Mouse (Mus musculus) MN1 (cell line): ENCODE data around the gene Rnf225.
A peak's percentile ranks its signal among the peaks of the same experiment; 100 is the strongest.
"Not testable (repeated sequence)": the region's sequence is repeated elsewhere in the genome, so short reads cannot be mapped to it uniquely, and the experiment has no call there.

Experiments
- DNase-seq: peaks from one replicate; pipeline ENCODE4 v3.0.0-alpha.2; 2016; ENCODE audit warnings: low spot score

Rnf225 gene

DNA sequence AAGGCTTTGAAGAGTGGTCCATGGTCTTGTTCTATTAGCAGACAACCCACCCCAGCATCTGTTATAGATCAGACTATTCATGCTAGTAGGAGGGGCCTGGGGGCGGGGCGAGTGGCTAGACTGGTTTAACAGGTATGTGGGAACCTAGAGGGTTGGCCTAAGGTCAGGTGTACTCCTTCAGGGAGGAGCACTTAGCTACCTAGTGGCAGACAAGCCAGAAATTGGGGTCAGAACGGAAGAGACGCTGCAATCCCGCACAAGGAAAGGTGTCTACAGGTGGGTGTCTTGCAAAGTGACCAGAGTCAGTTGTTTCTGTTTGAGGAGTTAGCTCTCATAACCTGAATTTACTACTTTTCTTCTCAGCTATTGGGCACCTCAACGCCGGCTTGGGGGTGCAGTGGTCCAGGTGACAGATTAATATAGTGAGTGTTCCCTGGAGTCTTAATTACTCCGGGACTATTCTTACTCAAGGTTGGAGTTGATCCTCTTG lies at the start of gene Rnf225:
Rnf225 (plus strand) TSS at position 226 of the 490 bp plus-strand sequence.
- no peak for DNase-seq

GRCm38 (mm10) chr7:12880036-12880435 lies 47.2 kb upstream of the Rnf225 start:
- DNase-seq, result no peak

GRCm38 (mm10) chr7:12880497-12880896 lies 46.7 kb upstream of the Rnf225 start:
- DNase-seq, result not testable (repeated sequence)

DNA sequence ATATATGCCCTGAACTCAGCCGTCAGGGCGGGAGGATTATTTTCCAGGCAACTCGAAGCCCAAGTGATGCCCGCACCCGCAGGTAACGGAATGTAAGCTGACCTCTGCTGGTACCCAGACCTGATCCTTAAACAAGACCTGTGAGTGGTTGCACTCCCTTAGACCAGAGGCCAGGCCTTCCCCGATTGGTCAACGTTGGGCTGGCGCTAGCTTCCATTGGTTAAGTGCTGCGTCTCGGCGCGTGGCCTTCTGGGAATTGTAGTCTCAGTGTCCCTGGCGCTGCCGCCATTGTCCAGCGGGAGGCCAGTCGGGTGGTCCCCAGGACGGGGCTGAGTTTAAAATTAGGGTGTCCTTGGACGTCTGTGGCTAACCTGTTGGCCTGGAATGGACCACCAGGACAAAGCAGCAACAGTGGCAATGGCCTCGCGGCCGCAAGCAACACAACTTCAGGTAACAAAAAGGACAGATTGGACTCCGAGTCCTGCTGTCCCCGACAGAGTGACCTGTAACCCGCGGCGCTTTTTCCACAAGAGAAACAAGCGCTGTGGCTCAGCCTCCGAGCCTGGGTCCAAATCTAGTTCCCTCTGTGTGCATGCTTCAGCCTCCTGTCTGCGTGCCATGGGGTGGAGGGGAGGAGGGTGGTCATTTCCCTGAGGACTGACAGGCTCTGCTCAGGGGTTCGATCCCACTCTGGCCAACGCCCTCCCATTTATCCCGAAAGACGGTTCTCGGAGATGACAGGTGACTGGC lies 46.1 kb upstream of the Rnf225 start, which contains the start of gene Zfp128:
Zfp128 (plus strand) TSS at position 267 of the 750 bp plus-strand sequence.
- peak; percentile 95 for DNase-seq

- DNase-seq, result no peak
Observed at GRCm38 (mm10) chr7:12886563-12887266, 40.5 kb upstream of the Rnf225 start.

- DNase-seq, result no peak
Observed at GRCm38 (mm10) chr7:12887585-12887984, 39.6 kb upstream of the Rnf225 start.

- no peak for DNase-seq
Observed at GRCm38 (mm10) chr7:12890928-12891327, 36.3 kb upstream of the Rnf225 start.

- no peak for DNase-seq
Observed at GRCm38 (mm10) chr7:12891334-12891733, 35.9 kb upstream of the Rnf225 start.

DNA sequence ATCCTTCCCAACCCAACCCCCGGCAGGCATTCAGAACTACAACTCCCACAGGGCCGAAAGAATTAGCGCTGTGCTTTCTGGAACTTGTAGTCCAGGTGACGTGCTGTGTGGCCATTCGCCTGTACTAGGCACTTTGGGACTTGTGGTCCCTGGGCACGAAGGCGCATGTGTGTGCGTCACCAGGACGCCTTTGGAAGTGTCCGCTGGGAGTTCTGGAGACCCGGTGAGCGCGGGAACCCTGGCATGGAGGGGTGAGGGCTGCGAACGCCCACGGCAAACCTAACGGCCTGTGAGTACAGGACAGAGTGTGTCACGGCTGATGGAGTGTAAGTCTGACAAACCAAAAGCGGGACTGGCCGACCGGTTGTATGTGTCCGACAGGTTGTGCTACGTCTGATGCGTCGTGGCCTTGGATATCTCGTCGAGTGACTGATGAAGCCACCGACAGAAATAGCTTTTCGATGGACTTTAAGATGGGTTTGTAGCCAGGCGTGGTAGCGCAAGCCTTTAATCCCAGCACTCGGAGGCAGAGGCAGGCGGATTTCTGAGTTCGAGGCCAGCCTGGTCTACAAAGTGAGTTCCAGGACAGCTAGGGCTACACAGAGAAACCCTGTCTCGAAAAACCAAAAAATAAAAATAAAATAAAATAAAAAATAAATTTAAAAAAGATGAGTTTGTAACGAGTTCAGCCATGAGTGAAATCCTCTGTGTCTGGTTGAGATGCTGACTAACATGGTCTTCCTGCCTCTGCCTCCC lies 29.4 kb upstream of the Rnf225 start, which contains the start of gene Zscan22:
Zscan22 (plus strand) TSS at position 161 of the 756 bp plus-strand sequence.
- DNase-seq, result peak; percentile 91

DNA sequence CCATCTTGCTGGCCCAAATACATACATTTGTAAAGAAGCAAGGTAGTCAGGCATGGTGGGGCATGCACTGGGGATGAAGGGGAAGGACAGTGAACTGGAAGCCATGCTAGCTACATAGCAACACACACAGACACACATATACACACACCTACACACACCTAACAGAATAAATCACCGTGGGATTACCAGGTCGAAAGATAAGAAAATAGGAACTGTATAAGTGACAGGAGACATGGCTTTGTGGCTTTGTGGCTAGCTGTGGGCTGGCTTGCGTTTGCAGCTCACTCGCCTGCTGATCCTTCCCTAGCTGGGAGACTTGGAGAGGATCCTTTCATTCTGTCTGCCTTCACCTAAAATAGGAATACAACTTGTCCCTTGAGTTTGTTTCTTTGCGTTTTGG lies 25.7 kb upstream of the Rnf225 start:
- no peak for DNase-seq

- DNase-seq, result no peak
Observed at GRCm38 (mm10) chr7:12903623-12904022, 23.6 kb upstream of the Rnf225 start.

DNA sequence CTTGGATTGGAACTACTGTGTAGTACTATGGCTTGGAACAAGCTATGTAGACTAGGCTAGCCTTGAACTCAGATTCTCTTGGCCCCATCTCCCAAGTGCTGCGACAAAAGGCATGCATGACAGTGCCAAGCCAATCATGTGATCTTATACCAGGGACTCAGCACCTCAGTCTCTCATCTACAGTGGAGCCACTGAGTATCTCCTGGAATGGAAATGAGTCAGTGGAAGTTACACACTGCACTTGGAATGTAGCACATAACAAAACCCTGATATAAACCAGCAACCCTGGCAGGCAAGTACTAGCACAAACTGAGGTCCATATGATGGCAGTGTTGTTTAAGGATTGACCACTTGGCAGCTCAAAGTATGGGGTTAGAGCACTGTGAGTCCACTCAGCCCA lies 22.1 kb upstream of the Rnf225 start:
- DNase-seq, result no peak

GRCm38 (mm10) chr7:12909498-12909962 lies 17.7 kb upstream of the Rnf225 start:
- DNase-seq, result peak; percentile 79

DNA sequence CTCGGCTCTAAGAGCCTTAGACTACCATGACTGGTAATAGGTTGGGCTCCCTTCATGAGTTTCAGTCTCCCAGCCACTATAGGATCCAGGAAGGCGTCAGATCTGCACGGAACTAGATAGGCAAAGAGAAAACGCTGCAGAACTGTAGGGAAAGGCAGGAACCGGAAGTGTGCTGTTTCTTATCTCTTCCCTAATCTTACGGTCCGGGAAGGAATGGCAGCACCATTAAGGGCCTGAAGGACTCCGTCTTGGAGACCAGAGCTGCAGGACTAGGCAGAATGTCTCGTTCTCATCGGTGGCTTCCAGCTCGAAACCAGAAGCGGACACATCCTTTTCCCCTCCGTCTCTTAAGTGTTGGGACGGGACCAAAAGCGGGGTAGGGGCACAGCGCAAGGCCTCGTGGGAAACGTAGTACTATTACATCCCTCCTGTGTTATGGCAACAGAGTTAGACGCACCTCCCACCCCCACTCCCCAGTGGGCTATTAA lies 17.0 kb upstream of the Rnf225 start:
- DNase-seq, result peak; percentile 58

- peak; percentile 34 for DNase-seq
Observed at GRCm38 (mm10) chr7:12913556-12913955, 13.7 kb upstream of the Rnf225 start.

DNA sequence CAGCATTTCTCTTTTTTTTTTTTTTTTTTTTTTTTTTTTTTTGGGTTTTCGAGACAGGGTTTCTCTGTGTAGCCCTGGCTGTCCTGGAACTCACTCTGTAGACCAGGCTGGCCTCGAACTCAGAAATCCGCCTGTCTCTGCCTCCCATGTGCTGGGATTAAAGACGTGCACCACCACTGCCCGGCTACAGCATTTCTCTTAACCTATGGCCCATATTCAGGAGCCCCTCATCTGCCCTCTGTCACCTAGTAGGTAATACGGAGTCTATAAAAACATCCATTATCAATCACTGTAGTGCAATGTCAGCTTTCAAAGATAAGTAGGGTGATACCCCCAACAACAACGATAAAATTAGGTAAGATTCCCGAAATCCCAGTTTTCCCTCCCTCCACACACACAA lies 6.7 kb upstream of the Rnf225 start:
- not testable (repeated sequence) for DNase-seq

DNA sequence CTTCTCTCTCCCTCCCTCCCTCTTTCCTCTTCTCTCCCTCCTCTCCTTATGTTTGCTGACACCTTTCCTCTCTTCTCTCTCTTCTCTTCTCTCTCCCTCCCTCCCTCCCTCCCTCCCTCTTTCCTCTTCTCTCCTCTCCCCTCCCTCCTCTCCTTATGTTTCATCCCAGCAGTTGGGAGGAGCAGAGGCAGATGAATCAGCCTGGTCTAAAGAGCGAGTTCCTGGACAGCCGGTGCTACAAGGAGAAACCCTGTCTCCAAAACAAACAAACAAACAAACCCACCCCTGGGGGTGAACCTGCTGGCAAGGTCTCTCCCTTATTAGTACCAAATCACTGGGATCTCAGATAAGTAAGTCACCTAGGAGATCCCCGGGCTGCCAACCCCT lies 5.9 kb upstream of the Rnf225 start:
- no peak for DNase-seq

DNA sequence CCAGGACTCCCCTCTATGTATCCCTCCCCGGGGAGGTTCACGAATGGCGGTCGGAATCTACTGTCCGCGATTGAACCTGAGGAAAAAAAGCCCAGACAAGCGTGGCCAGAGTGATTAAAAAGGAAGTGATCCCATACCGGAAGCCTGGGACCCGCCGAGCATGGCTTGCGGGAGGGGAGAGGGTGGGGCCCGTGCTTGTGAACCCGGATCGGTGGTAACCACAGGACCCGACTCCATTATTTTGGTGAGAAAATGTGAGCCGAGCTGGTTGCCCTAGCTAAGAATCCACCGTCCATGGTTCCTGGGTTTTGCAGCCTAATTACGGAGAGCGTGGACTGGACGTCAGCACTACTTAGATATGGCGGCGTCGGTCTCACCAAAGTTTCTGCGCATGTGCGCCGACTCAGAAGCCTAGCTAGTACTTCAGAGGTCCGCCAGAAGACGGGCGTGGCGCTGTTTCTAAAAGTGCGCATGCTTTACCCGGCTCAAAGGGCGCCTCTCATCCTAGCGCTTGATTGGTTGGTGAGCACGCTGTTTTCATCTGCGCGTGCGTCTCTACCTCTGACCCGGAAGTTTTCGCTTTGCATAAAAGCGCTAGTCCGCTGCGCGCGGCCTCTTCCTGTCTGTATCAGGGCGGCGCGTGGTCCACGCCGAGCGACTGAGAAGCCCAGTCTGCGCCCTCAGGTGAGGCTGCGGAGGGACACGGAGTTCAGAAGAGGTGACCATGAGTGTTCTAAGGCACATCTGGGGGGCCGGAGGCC lies 5.3 kb upstream of the Rnf225 start, which contains the start of gene Rps5:
Rps5 (plus strand) TSS at position 586 of the 761 bp plus-strand sequence.
- peak; percentile 98 for DNase-seq

GRCm38 (mm10) chr7:12922729-12923128 lies 4.5 kb upstream of the Rnf225 start:
- peak; percentile 14 for DNase-seq

- DNase-seq, result no peak
Observed at GRCm38 (mm10) chr7:12926316-12926715, 900 bp upstream of the Rnf225 start.
